Mouse (Mus musculus): ENCODE measurements around the gene Inafm1. TPM values are rescaled to one million over a fixed set of nuclear protein-coding genes. Genes with fewer than 3 reads are reported as not detected.
A peak's percentile ranks its signal among the peaks of the same experiment; 100 is the strongest.

Gene Inafm1
- polyA plus RNA-seq (2016; fragmentation: Nextera tagmentation; extraction: Ambion mirVana), result 20.5 and 20.6 TPM in 2 replicates

DNA sequence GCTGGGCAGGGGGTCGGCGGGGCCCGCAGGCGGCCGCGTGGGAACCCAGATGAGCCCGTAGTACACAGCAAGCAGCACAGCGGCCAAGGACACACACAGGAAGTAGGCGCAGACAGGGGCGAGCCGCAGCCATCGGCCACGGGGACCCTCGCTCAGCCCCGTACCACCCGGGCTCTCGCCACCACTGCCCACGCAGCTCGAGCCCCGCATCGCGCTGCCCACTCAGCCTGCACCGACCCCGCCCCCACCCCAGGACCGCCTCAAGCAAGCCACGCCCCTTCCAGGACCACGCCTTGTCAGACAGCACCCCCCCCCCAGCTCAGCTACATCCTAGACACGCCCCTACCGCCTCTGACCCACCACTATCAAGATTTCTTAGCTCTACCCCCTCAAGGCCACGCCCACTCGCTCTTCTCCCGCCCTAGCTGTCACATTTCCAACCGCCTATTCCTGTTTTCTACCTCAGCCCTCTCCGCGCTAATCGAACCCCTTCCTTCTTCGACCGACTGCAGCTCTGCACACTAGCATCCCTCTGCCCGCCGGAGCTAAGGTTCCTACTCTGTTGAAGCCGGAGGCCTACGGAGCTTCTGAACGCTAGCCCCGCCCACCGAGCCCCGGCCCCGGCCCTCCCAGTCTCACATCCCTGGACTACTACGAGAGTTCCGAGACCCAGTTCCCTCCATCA, at the start of gene Inafm1:
Inafm1 (minus strand) TSS at position 537 of the 685 bp plus-strand sequence.
- ATAC-seq (ENCODE audit: low FRiP score, low read depth), result peak; percentile 84
- WGBS, result under 1% methylated on average over 40 of the region's 49 CpGs
- H3K36me3 ChIP-seq, result peaks cover 31% of the 10 kb centered on the region

DNA sequence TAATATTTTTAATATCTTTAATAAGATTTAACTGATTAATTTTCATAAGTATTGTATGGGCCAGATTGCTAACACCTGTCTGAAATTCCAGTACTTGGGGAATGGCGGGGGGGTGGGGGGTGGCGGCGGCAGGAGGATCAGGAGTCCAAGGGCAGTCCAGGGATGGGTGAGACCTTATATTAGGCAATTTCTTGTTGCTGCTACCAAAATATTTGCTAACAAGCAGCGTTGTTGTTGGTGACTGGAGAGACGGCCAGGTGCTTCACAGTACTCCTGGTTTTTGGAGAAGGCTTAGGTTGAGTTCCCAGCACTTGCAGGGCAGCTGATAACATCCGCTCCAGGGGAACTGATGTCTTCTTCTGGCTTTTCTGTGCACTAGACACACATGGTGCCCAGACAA, 47.1 kb upstream of the Inafm1 start:
- H3K9ac ChIP-seq (replicated peaks), result no peak overlapping the region
- 94% methylated on average over 6 of the region's 6 CpGs for WGBS
- H3K4me3 ChIP-seq, result no peak overlapping the region
- no peaks in the 10 kb centered on the region for H3K4me1 ChIP-seq
- ATAC-seq (ENCODE audit: low FRiP score, low read depth), result no peak
- 0 out of 2 replicates have a peak, but pooled peaks cover 11% of the 10 kb centered on the region for H3K36me3 ChIP-seq
- H3K4me2 ChIP-seq (replicated peaks), result no peak overlapping the region
- no peaks in the 10 kb centered on the region for H3K27me3 ChIP-seq
- H3K27ac ChIP-seq (replicated peaks), result no peak overlapping the region
- H3K9me3 ChIP-seq, result no peaks in the 10 kb centered on the region

More for the DNA sequence above, at the start of gene Inafm1:
- Histone ChIP-seq H3K4me2 (replicated peaks) (peak within 1 kb of the TSS; percentile 84), H3K4me3 (peak within 1 kb of the TSS; percentile 66), H3K9me3 (no peaks in the 10 kb centered on the region), H3K27ac (replicated peaks) (peak within 1 kb of the TSS; percentile 91), H3K27me3 (peaks cover 34% of the 10 kb centered on the region), H3K4me1 (peaks cover 24% of the 10 kb centered on the region), H3K9ac (replicated peaks) (peak within 1 kb of the TSS; percentile 71)

GRCm38 (mm10) chr7:16319216-16319615, 45.8 kb upstream of the Inafm1 start:
- Histone ChIP-seq H3K27me3 (no peaks in the 10 kb centered on the region), H3K27ac (replicated peaks) (no peak overlapping the region), H3K9me3 (no peaks in the 10 kb centered on the region), H3K9ac (replicated peaks) (no peak overlapping the region), H3K4me1 (no peaks in the 10 kb centered on the region; the same call in 1 of the 2 replicates), H3K4me2 (replicated peaks) (no peak overlapping the region), H3K4me3 (no peak overlapping the region), H3K36me3 (0 out of 2 replicates have a peak, but pooled peaks cover 6% of the 10 kb centered on the region)
- WGBS, result 97% methylated on average over 4 of the region's 4 CpGs
- no peak for ATAC-seq (ENCODE audit: low FRiP score, low read depth)

DNA sequence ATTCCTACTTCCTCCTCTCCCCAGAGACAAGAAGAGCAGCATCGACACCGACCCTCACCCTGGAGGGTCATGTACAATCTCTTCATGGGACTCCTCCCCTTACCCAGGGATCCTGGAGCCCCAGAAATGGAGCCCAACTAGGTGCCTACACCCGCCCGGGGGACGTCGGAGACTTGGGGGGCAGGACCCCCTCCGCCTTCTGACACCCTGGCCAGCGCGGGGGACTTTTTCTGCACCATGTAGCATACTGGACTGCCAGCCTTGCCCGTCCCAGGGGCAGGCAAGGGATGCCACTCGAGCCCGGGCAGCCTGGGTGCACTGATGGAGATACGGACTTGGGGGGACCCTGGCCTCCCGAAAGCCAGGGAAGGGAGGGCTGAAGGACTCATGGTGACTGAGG, 43.7 kb upstream of the Inafm1 start:
- Histone ChIP-seq H3K9me3 (no peaks in the 10 kb centered on the region), H3K4me3 (no peak overlapping the region), H3K4me2 (replicated peaks) (no peak overlapping the region), H3K36me3 (0 out of 2 replicates have a peak, but pooled peaks cover 6% of the 10 kb centered on the region), H3K4me1 (peaks cover 17% of the 10 kb centered on the region), H3K27me3 (peaks cover 4% of the 10 kb centered on the region), H3K9ac (replicated peaks) (no peak overlapping the region), H3K27ac (replicated peaks) (no peak overlapping the region)
- ATAC-seq (ENCODE audit: low FRiP score, low read depth), result no peak
- 86% methylated on average over 13 of the region's 14 CpGs for WGBS

DNA sequence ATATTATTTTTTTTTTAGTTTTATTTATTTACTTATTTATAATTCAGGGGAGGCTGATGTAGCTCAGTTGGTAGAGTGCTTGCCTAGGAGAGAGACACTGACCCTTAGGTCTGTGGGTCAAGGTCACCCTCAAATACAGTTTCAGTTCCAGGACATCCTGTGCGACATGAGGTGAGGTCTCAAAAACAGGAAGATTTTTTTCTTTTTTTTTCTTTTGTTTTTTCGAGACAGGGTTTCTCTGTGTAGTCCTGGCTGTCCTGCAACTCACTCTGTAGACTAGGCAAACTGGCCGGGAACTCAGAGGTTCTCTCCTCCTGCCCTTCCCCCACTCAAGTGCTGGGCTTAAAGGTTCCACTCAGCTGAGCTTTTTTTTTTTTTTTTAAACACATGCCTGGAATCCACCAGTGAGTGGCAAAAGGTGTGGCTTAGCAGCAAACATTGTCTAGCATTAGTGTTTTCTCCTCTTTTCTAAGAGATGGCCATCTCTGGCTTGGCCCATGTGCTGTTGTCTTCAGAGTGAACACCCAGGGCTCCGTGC, 41.9 kb upstream of the Inafm1 start:
- Histone ChIP-seq H3K36me3 (0 out of 2 replicates have a peak, but pooled peaks cover 6% of the 10 kb centered on the region), H3K27me3 (peaks cover 22% of the 10 kb centered on the region), H3K27ac (replicated peaks) (no peak overlapping the region), H3K9me3 (no peaks in the 10 kb centered on the region), H3K4me1 (peaks cover 35% of the 10 kb centered on the region), H3K4me3 (no peak overlapping the region), H3K9ac (replicated peaks) (no peak overlapping the region), H3K4me2 (replicated peaks) (no peak overlapping the region)
- ATAC-seq (ENCODE audit: low FRiP score, low read depth), result no peak
- WGBS, result 73% methylated on average over 4 of the region's 4 CpGs

GRCm38 (mm10) chr7:16314221-16314775, 40.9 kb upstream of the Inafm1 start:
- H3K4me1 ChIP-seq, result peaks cover 45% of the 10 kb centered on the region
- peak overlapping the region; percentile 71 for H3K4me3 ChIP-seq
- H3K4me2 ChIP-seq (replicated peaks), result peak overlapping the region; percentile 96
- no peaks in the 10 kb centered on the region for H3K9me3 ChIP-seq
- 0 out of 2 replicates have a peak, but pooled peaks cover 6% of the 10 kb centered on the region for H3K36me3 ChIP-seq
- H3K27me3 ChIP-seq, result peaks cover 32% of the 10 kb centered on the region
- peak overlapping the region; percentile 80 for H3K9ac ChIP-seq (replicated peaks)
- WGBS, result 8% methylated on average over 13 of the region's 13 CpGs
- H3K27ac ChIP-seq (replicated peaks), result peak overlapping the region; percentile 92
- no peak for ATAC-seq (ENCODE audit: low FRiP score, low read depth)

- H3K9me3 ChIP-seq, result no peaks in the 10 kb centered on the region
- peak overlapping the region; percentile 80 for H3K9ac ChIP-seq (replicated peaks)
- ATAC-seq (ENCODE audit: low FRiP score, low read depth), result peak; percentile 67
- H3K4me3 ChIP-seq, result peak overlapping the region; percentile 71
- peak overlapping the region; percentile 92 for H3K27ac ChIP-seq (replicated peaks)
- H3K36me3 ChIP-seq, result 0 out of 2 replicates have a peak, but pooled peaks cover 4% of the 10 kb centered on the region
- H3K4me2 ChIP-seq (replicated peaks), result peak overlapping the region; percentile 96
- 1% methylated on average over 54 of the region's 66 CpGs for WGBS
- peaks cover 36% of the 10 kb centered on the region for H3K27me3 ChIP-seq
- peaks cover 50% of the 10 kb centered on the region for H3K4me1 ChIP-seq
These were observed 40.2 kb upstream of the Inafm1 start for GRCm38 (mm10) chr7:16313481-16314220.

DNA sequence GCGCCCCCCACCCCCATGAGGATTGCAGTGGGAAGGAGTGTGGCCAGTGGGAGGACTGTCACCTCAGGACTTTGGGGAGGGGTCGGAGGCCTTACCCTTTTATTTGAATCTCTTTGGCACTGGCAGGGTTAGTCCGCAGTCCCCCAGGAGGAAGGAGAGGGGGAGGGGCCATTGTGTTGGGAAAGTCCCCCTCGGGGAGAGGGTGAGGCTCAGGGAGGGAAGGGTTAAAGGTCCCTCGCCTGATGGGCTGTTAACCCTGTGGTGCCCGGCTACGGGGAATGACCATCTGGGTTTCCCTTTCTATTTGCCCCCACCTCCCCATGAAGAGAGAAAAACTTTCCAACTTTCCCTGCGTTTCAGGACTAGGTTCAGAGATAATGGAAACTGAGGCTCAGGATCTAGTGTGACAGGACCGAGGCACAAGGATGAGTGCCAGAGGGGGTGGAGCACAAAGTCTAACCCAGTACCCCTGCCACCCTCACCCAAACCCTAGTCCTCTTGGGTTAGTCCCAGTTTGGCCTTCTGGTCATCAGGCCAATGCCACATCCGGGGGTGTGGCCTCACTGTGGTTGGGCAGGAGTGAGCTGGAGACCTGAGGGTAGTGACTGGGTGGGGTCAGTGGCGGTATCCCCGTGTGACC, 39.4 kb upstream of the Inafm1 start:
- 0% methylated on average over 12 of the region's 12 CpGs for WGBS
- Histone ChIP-seq H3K9me3 (no peaks in the 10 kb centered on the region), H3K4me2 (replicated peaks) (peak overlapping the region; percentile 96), H3K27me3 (peaks cover 36% of the 10 kb centered on the region), H3K4me1 (peaks cover 50% of the 10 kb centered on the region), H3K4me3 (peak overlapping the region; percentile 71), H3K9ac (replicated peaks) (peak overlapping the region; percentile 90), H3K27ac (replicated peaks) (peak overlapping the region; percentile 92), H3K36me3 (no peaks in the 10 kb centered on the region)
- ATAC-seq (ENCODE audit: low FRiP score, low read depth), result peak; percentile 8; the same call in 1 of the 2 replicates

DNA sequence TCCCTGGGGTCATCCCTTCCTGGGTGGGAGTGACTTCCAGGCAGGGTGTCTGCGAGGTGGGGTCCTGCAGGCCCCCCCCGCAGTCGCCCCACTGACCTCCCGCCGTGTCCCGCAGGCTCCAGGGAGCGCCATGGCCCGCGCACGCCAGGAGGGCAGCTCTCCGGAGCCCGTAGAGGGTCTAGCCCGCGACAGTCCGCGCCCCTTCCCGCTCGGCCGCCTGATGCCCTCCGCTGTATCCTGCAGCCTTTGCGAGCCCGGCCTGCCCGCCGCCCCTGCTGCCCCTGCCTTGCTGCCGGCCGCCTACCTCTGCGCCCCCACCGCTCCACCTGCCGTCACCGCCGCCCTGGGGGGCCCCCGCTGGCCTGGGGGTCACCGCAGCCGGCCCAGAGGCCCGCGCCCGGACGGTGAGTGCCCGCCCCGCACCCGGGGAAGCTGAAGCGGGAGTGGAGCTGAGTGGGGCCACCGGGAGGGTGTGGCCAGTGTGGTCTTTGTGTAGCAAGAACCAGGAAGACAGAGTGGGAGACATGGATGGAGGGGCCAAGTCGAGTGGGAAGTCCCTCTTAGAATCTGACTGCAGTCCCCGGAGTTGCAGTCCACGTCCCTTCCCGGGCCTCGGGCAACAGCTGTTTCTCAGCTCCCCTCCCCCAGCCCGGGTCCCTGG, 38.7 kb upstream of the Inafm1 start:
- WGBS, result under 1% methylated on average over 36 of the region's 49 CpGs
- H3K4me1 ChIP-seq, result peaks cover 50% of the 10 kb centered on the region
- ATAC-seq (ENCODE audit: low FRiP score, low read depth), result peak; percentile 14; the same call in 1 of the 2 replicates

DNA sequence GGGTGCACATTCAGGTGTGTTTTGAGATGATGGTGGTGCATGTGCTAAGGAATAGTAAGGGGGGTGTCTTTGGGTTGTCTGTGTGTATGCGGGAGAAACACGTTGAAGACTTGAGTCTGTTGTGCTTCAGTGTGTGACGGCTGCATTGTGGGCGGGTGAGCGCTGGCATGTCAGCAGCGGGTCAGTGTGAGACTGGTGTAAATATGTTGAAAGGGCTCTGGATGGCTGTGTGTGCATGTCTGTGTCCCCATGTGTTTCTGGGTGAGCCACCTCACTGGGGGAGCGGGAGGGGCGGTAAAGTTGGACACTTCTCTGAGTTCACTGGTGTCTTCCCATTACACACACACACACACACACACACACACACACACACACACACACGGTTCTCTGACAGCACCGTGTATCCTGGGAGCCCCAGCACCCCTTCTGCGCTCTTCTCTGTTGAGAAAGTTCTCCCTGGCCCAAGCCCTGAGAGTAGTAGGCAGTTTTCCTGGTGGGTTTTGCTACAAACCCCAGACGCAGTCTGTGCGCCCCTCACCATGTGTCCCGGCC, 38.1 kb upstream of the Inafm1 start:
- Histone ChIP-seq H3K27me3 (peaks cover 36% of the 10 kb centered on the region), H3K4me1 (peaks cover 50% of the 10 kb centered on the region), H3K27ac (replicated peaks) (peak overlapping the region; percentile 92), H3K4me3 (peak overlapping the region; percentile 71), H3K9ac (replicated peaks) (peak overlapping the region; percentile 90), H3K9me3 (no peaks in the 10 kb centered on the region), H3K36me3 (no peaks in the 10 kb centered on the region), H3K4me2 (replicated peaks) (peak overlapping the region; percentile 96)
- WGBS, result 1% methylated on average over 14 of the region's 14 CpGs
- ATAC-seq (ENCODE audit: low FRiP score, low read depth), result no peak

More for the DNA sequence above, 38.7 kb upstream of the Inafm1 start:
- H3K9me3 ChIP-seq, result no peaks in the 10 kb centered on the region
- peaks cover 36% of the 10 kb centered on the region for H3K27me3 ChIP-seq
- H3K9ac ChIP-seq (replicated peaks), result peak overlapping the region; percentile 90
- H3K36me3 ChIP-seq, result no peaks in the 10 kb centered on the region
- peak overlapping the region; percentile 96 for H3K4me2 ChIP-seq (replicated peaks)
- H3K27ac ChIP-seq (replicated peaks), result peak overlapping the region; percentile 92
- peak overlapping the region; percentile 71 for H3K4me3 ChIP-seq

All from midbrain, embryonic 12.5 days (tissue).